In genomic region chr11:98743655-98744345, GRCm38 (mm10) we compare ENCODE assay signal across 8 mouse cellular contexts. TPM values are rescaled to one million over a fixed set of nuclear protein-coding genes. Genes with fewer than 3 reads are reported as not detected.
DNase-seq lines count a peak whose midpoint lies in the region; ATAC-seq and TF ChIP-seq lines count a peak whose summit lies in the region.

No protein-coding gene starts in this region.

- no peak for ATAC-seq in frontal cortex, adult (ENCODE audit: low TSS enrichment)
- 0 out of 2 replicates have a peak, but pooled peaks have one; percentile 8 for ATAC-seq in intestine, embryonic 16.5 days
- ATAC-seq in liver, embryonic 14.5 days (ENCODE audit: insufficient read depth) = no peak

- no peaks in the 10 kb centered on the region for H3K27me3 ChIP-seq in intestine, embryonic 16.5 days (replicated peaks; ENCODE audit: control insufficient read depth, insufficient read depth, low read length)
- H3K27me3 ChIP-seq in liver, embryonic 14.5 days (ENCODE audit: control insufficient read depth, insufficient read depth, low read length) = no peaks in the 10 kb centered on the region

- no peaks in the 10 kb centered on the region for H3K9me3 ChIP-seq in intestine, embryonic 16.5 days (ENCODE audit: control insufficient read depth, low read length)
- no peaks in the 10 kb centered on the region for H3K9me3 ChIP-seq in liver, embryonic 14.5 days (ENCODE audit: control insufficient read depth, low read length)

- no peak for TF ChIP-seq CTCF in liver, embryonic 14.5 days (IDR thresholded peaks at IDR 0.05; ENCODE audit: low read depth)

- peak; percentile 57 to 60 for DNase-seq in frontal cortex, postnatal 10 days (ENCODE audit: low spot score in 2 of 2)
- peak; percentile 77 to 79 for DNase-seq in heart, adult 18-20 months
- no peak for DNase-seq in liver, embryonic 14.5 days (ENCODE audit: low read depth in 3 of 3, low spot score in 3 of 3)
- DNase-seq in retina, embryonic 14.5 days (ENCODE audit: low spot score) = peak; percentile 81
- no peak for DNase-seq in thymus, postnatal 14 days

- H3K4me1 ChIP-seq in brown adipose tissue, adult 24 weeks (ENCODE audit: control insufficient read depth, insufficient read depth, insufficient read length, low read length) = peaks cover 50% of the 10 kb centered on the region
- peaks cover 68% of the 10 kb centered on the region for H3K4me1 ChIP-seq in intestine, embryonic 16.5 days (ENCODE audit: control insufficient read depth, insufficient read depth, low read length)
- H3K4me1 ChIP-seq in liver, embryonic 14.5 days (replicated peaks; ENCODE audit: control insufficient read depth in 2 of 2, insufficient read depth in 2 of 2, low read length in 1 of 2) = peaks cover 56 to 75% of the 10 kb centered on the region in 2 experiments

- peak overlapping the region; percentile 85 for H3K4me2 ChIP-seq in intestine, embryonic 16.5 days (ENCODE audit: low read depth, low read length)
- peak overlapping the region; percentile 81 for H3K4me2 ChIP-seq in liver, embryonic 14.5 days (ENCODE audit: low read depth)

- peak overlapping the region; percentile 99 for H3K4me3 ChIP-seq in brown adipose tissue, adult 24 weeks (ENCODE audit: insufficient read depth, low read depth, low read length)
- peak overlapping the region; percentile 94 for H3K4me3 ChIP-seq in intestine, embryonic 16.5 days (ENCODE audit: low read length)
- H3K4me3 ChIP-seq in liver, embryonic 14.5 days (ENCODE audit: insufficient read depth in 1 of 2, low read depth in 2 of 2, low read length in 2 of 2) = peak overlapping the region in 1 of 2 experiments; percentile 89; a peak in 2 of 4 replicates

- 9% methylated on average over 9 of the region's 9 CpGs for WGBS in intestine, embryonic 16.5 days
- whole genome bisulfite sequencing in liver, embryonic 14.5 days (ENCODE audit: insufficient replicate concordance) = 23% methylated on average over 9 of the region's 9 CpGs

- no peaks in the 10 kb centered on the region for H3K36me3 ChIP-seq in intestine, embryonic 16.5 days (ENCODE audit: control insufficient read depth, insufficient read depth, low read length)
- H3K36me3 ChIP-seq in liver, embryonic 14.5 days (replicated peaks; ENCODE audit: control insufficient read depth, insufficient read depth, low read depth) = no peaks in the 10 kb centered on the region

- H3K27ac ChIP-seq in brown adipose tissue, adult 24 weeks (replicated peaks; ENCODE audit: low read depth, low read length) = peak overlapping the region; percentile 19; the same call in 1 of the 2 replicates
- peak overlapping the region; percentile 99 for H3K27ac ChIP-seq in intestine, embryonic 16.5 days (ENCODE audit: low read length)
- H3K27ac ChIP-seq in liver, embryonic 14.5 days = peak overlapping the region; percentile 28; the same call in 1 of the 2 replicates

- H3K9ac ChIP-seq in intestine, embryonic 16.5 days (ENCODE audit: low read depth, low read length) = peak overlapping the region; percentile 99
- H3K9ac ChIP-seq in liver, embryonic 14.5 days (replicated peaks) = peak overlapping the region; percentile 43; the same call in 1 of the 2 replicates

- TF ChIP-seq EP300 in liver, embryonic 14.5 days (IDR thresholded peaks at IDR 0.05; ENCODE audit: low read depth) = no peak

RNA-seq across cellular contexts. Expression of gene Thra, which starts 3.4 kb away (rescaled TPM):
- polyA plus RNA-seq in brown adipose tissue, adult 24 weeks (2012; ENCODE audit: insufficient read depth, insufficient read length, missing spikeins) = 64.4 and 82.3 TPM in 2 replicates
- total RNA-seq in heart, adult 18-20 months (2021) = 100 to 1,000 TPM in 1 of 2 experiments, 10 to 100 TPM in 1; 99.7 to 103 TPM
- 41.5 and 42.0 TPM in 2 replicates for polyA plus RNA-seq in intestine, embryonic 16.5 days (2015; fragmentation: Nextera tagmentation; extraction: Ambion mirVana)
- polyA plus RNA-seq in liver, embryonic 14.5 days (2012; rRNA removed) = 14.6 and 15.6 TPM in 2 replicates
- 8.3 and 10.0 TPM in 2 replicates for polyA plus RNA-seq in liver, embryonic 14.5 days (2014; fragmentation: Nextera tagmentation; extraction: Ambion mirVana)

RNA-seq across cellular contexts. Expression of gene Med24, which starts 14.6 kb away (rescaled TPM):
- 18.4 and 24.7 TPM in 2 replicates for polyA plus RNA-seq in brown adipose tissue, adult 24 weeks (2012; ENCODE audit: insufficient read depth, insufficient read length, missing spikeins)
- total RNA-seq in heart, adult 18-20 months (2021) = 10 to 100 TPM; 42.0 to 44.2 TPM
- polyA plus RNA-seq in intestine, embryonic 16.5 days (2015; fragmentation: Nextera tagmentation; extraction: Ambion mirVana) = 36.8 and 38.5 TPM in 2 replicates
- polyA plus RNA-seq in liver, embryonic 14.5 days (2012; rRNA removed) = 25.0 and 29.6 TPM in 2 replicates
- 21.3 and 25.6 TPM in 2 replicates for polyA plus RNA-seq in liver, embryonic 14.5 days (2014; fragmentation: Nextera tagmentation; extraction: Ambion mirVana)

RNA-seq across cellular contexts. Expression of gene Nr1d1, which starts 31.3 kb away (rescaled TPM):
- 78.3 and 90.9 TPM in 2 replicates for polyA plus RNA-seq in brown adipose tissue, adult 24 weeks (2012; ENCODE audit: insufficient read depth, insufficient read length, missing spikeins)
- total RNA-seq in heart, adult 18-20 months (2021) = 10 to 100 TPM; 54.2 to 67.6 TPM
- 2.3 and 2.7 TPM in 2 replicates for polyA plus RNA-seq in intestine, embryonic 16.5 days (2015; fragmentation: Nextera tagmentation; extraction: Ambion mirVana)
- 0.54 and 0.65 TPM in 2 replicates for polyA plus RNA-seq in liver, embryonic 14.5 days (2012; rRNA removed)
- 0.56 and 0.58 TPM in 2 replicates for polyA plus RNA-seq in liver, embryonic 14.5 days (2014; fragmentation: Nextera tagmentation; extraction: Ambion mirVana)

RNA-seq across cellular contexts. Expression of gene Csf3, which starts 42.7 kb away (rescaled TPM):
- not detected in 2 replicates for polyA plus RNA-seq in brown adipose tissue, adult 24 weeks (2012; ENCODE audit: insufficient read depth, insufficient read length, missing spikeins)
- total RNA-seq in heart, adult 18-20 months (2021) = not detected
- 0.10 TPM in 1 of 2 replicates, not detected in the other for polyA plus RNA-seq in intestine, embryonic 16.5 days (2015; fragmentation: Nextera tagmentation; extraction: Ambion mirVana)
- polyA plus RNA-seq in liver, embryonic 14.5 days (2012; rRNA removed) = not detected in 2 replicates
- polyA plus RNA-seq in liver, embryonic 14.5 days (2014; fragmentation: Nextera tagmentation; extraction: Ambion mirVana) = not detected in 2 replicates

RNA-seq across cellular contexts. Expression of gene Msl1, which starts 51.5 kb away (rescaled TPM):
- 36.3 and 40.8 TPM in 2 replicates for polyA plus RNA-seq in brown adipose tissue, adult 24 weeks (2012; ENCODE audit: insufficient read depth, insufficient read length, missing spikeins)
- 10 to 100 TPM; 71.7 to 73.3 TPM for total RNA-seq in heart, adult 18-20 months (2021)
- 13.5 and 14.5 TPM in 2 replicates for polyA plus RNA-seq in intestine, embryonic 16.5 days (2015; fragmentation: Nextera tagmentation; extraction: Ambion mirVana)
- polyA plus RNA-seq in liver, embryonic 14.5 days (2012; rRNA removed) = 11.5 and 15.8 TPM in 2 replicates
- polyA plus RNA-seq in liver, embryonic 14.5 days (2014; fragmentation: Nextera tagmentation; extraction: Ambion mirVana) = 4.5 and 4.9 TPM in 2 replicates

Comparison
In these comparisons a context has a peak if more than half of its experiments do, and no peak if none do; other contexts are left out.
1. DNase-seq: peak in frontal cortex, postnatal 10 days (2 of 2), heart, adult 18-20 months (2 of 2) and retina, embryonic 14.5 days (single experiment); none in liver, embryonic 14.5 days (0 of 3) and thymus, postnatal 14 days (single experiment).
2. H3K27ac ChIP-seq: peak in every context shown above with its lines; median percentile 99 in intestine, embryonic 16.5 days; 28 in liver, embryonic 14.5 days; 19 in brown adipose tissue, adult 24 weeks.
3. RNA of gene Nr1d1, which starts 31.3 kb away (polyA plus RNA-seq): 78.3 to 90.9 TPM in brown adipose tissue, adult 24 weeks; 2.3 to 2.7 TPM in intestine, embryonic 16.5 days and 0.54 to 0.65 TPM in liver, embryonic 14.5 days; every median in the first group is over 10 times any median in the second.